Mouse (Mus musculus) liver, postnatal 0 days (tissue): ENCODE data around the gene Tmem82.

Experiments
- CTCF ChIP-seq: sonication (generic); IDR thresholded peaks from 2 replicates; pipeline ENCODE4 v1.5.1; 2016; ENCODE audit warnings: antibody characterized with exemption, low read depth
- EP300 ChIP-seq: IDR thresholded peaks from 2 replicates; pipeline ENCODE4 v1.6.1; 2016; ENCODE audit warnings: antibody characterized with exemption, low read depth, mild to moderate bottlenecking

DNA sequence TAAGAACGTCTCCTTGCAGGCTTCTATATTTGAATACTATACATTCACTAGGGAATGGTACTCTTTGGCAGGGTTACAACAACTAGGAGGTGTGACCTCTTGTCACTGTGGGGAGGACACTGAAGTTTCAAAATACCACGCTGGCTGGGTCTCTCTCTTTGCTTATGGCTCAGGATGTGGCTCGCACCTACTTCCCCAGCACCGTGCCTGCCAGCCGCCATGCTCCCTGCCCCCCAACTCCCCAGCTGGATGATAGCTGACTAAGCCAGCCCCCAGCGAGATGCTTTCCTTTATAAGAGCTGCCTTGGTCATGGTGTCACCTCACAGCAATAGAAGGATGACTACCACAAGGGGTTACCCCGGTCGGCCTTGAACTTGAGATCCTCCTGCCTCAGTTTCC, 34.6 kb upstream of the Tmem82 start:
- TF ChIP-seq CTCF (no peak), EP300 (no peak)
